Mouse (Mus musculus) ovary, postnatal 36 days (tissue): ENCODE data around the gene Wdr82.
A peak's percentile ranks its signal among the peaks of the same experiment; 100 is the strongest.
"Not testable (repeated sequence)": the region's sequence is repeated elsewhere in the genome, so short reads cannot be mapped to it uniquely, and the experiment has no call there.

Source experiments
- DNase-seq: peaks from one replicate; pipeline ENCODE4 v3.0.0; 2022; ENCODE audit warnings: low spot score, mixed read lengths

Gene Wdr82

GRCm38 (mm10) chr9:106160426-106160825 is 10.3 kb upstream of the Wdr82 start:
- DNase-seq = no peak

GRCm38 (mm10) chr9:106166709-106167108 is 4.0 kb upstream of the Wdr82 start:
- no peak for DNase-seq

- DNase-seq = no peak
Measured at GRCm38 (mm10) chr9:106167241-106167640, 3.5 kb upstream of the Wdr82 start.

- no peak for DNase-seq
Measured at GRCm38 (mm10) chr9:106167703-106168102, 3.0 kb upstream of the Wdr82 start.

GRCm38 (mm10) chr9:106169006-106169405 is 1.7 kb upstream of the Wdr82 start:
- not testable (repeated sequence) for DNase-seq

GRCm38 (mm10) chr9:106169917-106170316 is 811 bp upstream of the Wdr82 start:
- DNase-seq = no peak

- peak; percentile 71 for DNase-seq
Measured at GRCm38 (mm10) chr9:106171346-106172158, 824 bp downstream of the Wdr82 start.

- DNase-seq = no peak
Measured at GRCm38 (mm10) chr9:106172527-106172926, 1.8 kb downstream of the Wdr82 start.

GRCm38 (mm10) chr9:106173363-106173762 is 2.6 kb downstream of the Wdr82 start:
- DNase-seq = no peak

- no peak for DNase-seq
Measured at GRCm38 (mm10) chr9:106175552-106176200, 4.9 kb downstream of the Wdr82 start.

- DNase-seq = no peak
Measured at GRCm38 (mm10) chr9:106176769-106177168, 6.0 kb downstream of the Wdr82 start.

- no peak for DNase-seq
Measured at GRCm38 (mm10) chr9:106177799-106178198, 7.1 kb downstream of the Wdr82 start.

GRCm38 (mm10) chr9:106179454-106179853 is 8.7 kb downstream of the Wdr82 start:
- DNase-seq = no peak

- no peak for DNase-seq
Measured at GRCm38 (mm10) chr9:106179964-106180363, 9.2 kb downstream of the Wdr82 start.

- DNase-seq = no peak
Measured at GRCm38 (mm10) chr9:106182146-106182545, 11.4 kb downstream of the Wdr82 start.

GRCm38 (mm10) chr9:106183996-106184395 is 13.3 kb downstream of the Wdr82 start:
- no peak for DNase-seq

GRCm38 (mm10) chr9:106191355-106191754 is 20.6 kb downstream of the Wdr82 start:
- DNase-seq = no peak

GRCm38 (mm10) chr9:106192024-106192423 is 21.3 kb downstream of the Wdr82 start:
- no peak for DNase-seq

- no peak for DNase-seq
Measured at GRCm38 (mm10) chr9:106192998-106193397, 22.3 kb downstream of the Wdr82 start.

GRCm38 (mm10) chr9:106193930-106194807 is 23.4 kb downstream of the Wdr82 start:
- DNase-seq = no peak

- DNase-seq = no peak
Measured at GRCm38 (mm10) chr9:106195693-106196092, 25.0 kb downstream of the Wdr82 start.

GRCm38 (mm10) chr9:106197081-106197713 is 26.5 kb downstream of the Wdr82 start:
- no peak for DNase-seq
